22 mouse cellular contexts compared by ENCODE assay signal in genomic region chr8:58943773-58944172, GRCm38 (mm10). TPM values are rescaled to one million over a fixed set of nuclear protein-coding genes. Genes with fewer than 3 reads are reported as not detected.
DNase-seq lines count a peak whose midpoint lies in the region; ATAC-seq and TF ChIP-seq lines count a peak whose summit lies in the region.
"Had no signal": no experiment of that assay in that cellular context is flagged by ENCODE, and none has a peak within 500 bp of the region (broad histone marks: within the 10 kb centered on the region; RNA-seq: fewer than 3 reads in every experiment).

No protein-coding gene starts in this region.

- H3K4me1 ChIP-seq in G1E (ENCODE audit: insufficient read depth, low read depth, low read length): peaks cover 8% of the 10 kb centered on the region; the same call in 1 of the 2 replicates

- DNase-seq in G1E (ENCODE audit: low spot score): no peak
- no peak for DNase-seq in B cell, adult 2 months
- DNase-seq: adrenal gland, adult 2 months; adrenal gland, adult 8-10 months; adrenal gland, postnatal 10 days; adrenal gland, postnatal 14 days; adrenal gland, postnatal 25 days; adrenal gland, postnatal 36 days; cerebellum, adult 11 months; cerebellum, adult 11-12 months; cerebellum, adult 18-20 months; cerebellum, adult 2 months; cerebellum, adult 8-10 months; cerebellum, adult 9-10 months had no signal

- peak; percentile 97 for ATAC-seq in G1E (ENCODE audit: extremely low read depth, insufficient number of reproducible peaks, low FRiP score, poor library complexity, severe bottlenecking)
- ATAC-seq: activated CD4-positive, CD25-positive, alpha-beta regulatory T cell, adult 4 months; CD4-positive, CD25-positive, alpha-beta regulatory T cell, adult 4 months; Patski had no signal

- TF ChIP-seq CTCF in G1E (IDR thresholded peaks at IDR 0.05; ENCODE audit: low read depth, low read length): no peak

- no peak overlapping the region for H3K4me3 ChIP-seq in G1E (ENCODE audit: low read depth, low read length)

- H3K27me3 ChIP-seq in G1E (ENCODE audit: insufficient read depth, low read length): no peaks in the 10 kb centered on the region; the same call in 1 of the 2 replicates
- H3K27me3 ChIP-seq: CH12.LX, Patski had no signal

- no peaks in the 10 kb centered on the region for H3K9me3 ChIP-seq in G1E (replicated peaks)

- H3K36me3 ChIP-seq in G1E (replicated peaks): no peaks in the 10 kb centered on the region

RNA-seq across cellular contexts. Expression of gene Galntl6, which starts 31.3 kb away (rescaled TPM):
- total RNA-seq in G1E (2014; fragmentation: Nextera tagmentation): not detected in 2 replicates
- 0.05 and 0.17 TPM in 2 replicates for total RNA-seq in G1E (2017)
- not detected in 2 replicates for polyA plus RNA-seq in G1E (2012)
- total RNA-seq: adrenal gland, postnatal 25 days; CH12.LX; MEL had no signal
- polyA plus RNA-seq: C2C12; CD4-positive, CD25-positive, alpha-beta regulatory T cell, adult 4 months; Patski had no signal

RNA-seq across cellular contexts. Expression of gene BC030500, which starts 32.2 kb away (rescaled TPM):
- not detected in 2 replicates for total RNA-seq in G1E (2014; fragmentation: Nextera tagmentation)
- not detected in 2 replicates for total RNA-seq in G1E (2017)
- polyA plus RNA-seq in G1E (2012): not detected in 2 replicates
- total RNA-seq: adrenal gland, adult 18-20 months; adrenal gland, adult 8-10 months; adrenal gland, postnatal 10 days; adrenal gland, postnatal 14 days; adrenal gland, postnatal 25 days; adrenal gland, postnatal 36 days; CH12.LX; ES-E14; MEL had no signal
- polyA plus RNA-seq: activated CD4-positive, CD25-positive, alpha-beta regulatory T cell, adult 4 months; CD4-positive, CD25-positive, alpha-beta regulatory T cell, adult 4 months; Patski had no signal
